Mouse (Mus musculus) hindbrain, embryonic 10.5 days (tissue): ENCODE results near the gene Cfap299. TPM values are rescaled to one million over a fixed set of nuclear protein-coding genes. Genes with fewer than 3 reads are reported as not detected.
A peak's percentile ranks its signal among the peaks of the same experiment; 100 is the strongest.

Source experiments
- DNase-seq: peaks from one replicate; pipeline ENCODE4 v3.0.0-alpha.2; 2017; ENCODE audit warnings: low spot score
- H3K27ac ChIP-seq: fragments of 300-500 bp; sonication (generic); 2 replicates; pipeline ENCODE4 v1.5.1; 2016; ENCODE audit warnings: mild to moderate bottlenecking, moderate library complexity
- H3K27me3 ChIP-seq: fragments of 300-500 bp; sonication (generic); 2 replicates; pipeline ENCODE4 v1.6.1; 2016; ENCODE audit warnings: mild to moderate bottlenecking; ENCODE audit not compliant: poor library complexity, insufficient read depth, severe bottlenecking
- H3K36me3 ChIP-seq: fragments of 300-500 bp; sonication (generic); 2 replicates; pipeline ENCODE4 v1.6.1; 2016; ENCODE audit warnings: mild to moderate bottlenecking, moderate library complexity
- H3K4me1 ChIP-seq: fragments of 300-500 bp; sonication (generic); replicated peaks from 2 replicates; pipeline ENCODE4 v1.6.1; 2016; ENCODE audit warnings: mild to moderate bottlenecking
- H3K4me3 ChIP-seq: fragments of 300-500 bp; sonication (generic); 2 replicates; pipeline ENCODE4 v1.5.1; 2016; ENCODE audit warnings: mild to moderate bottlenecking, moderate library complexity
- H3K9me3 ChIP-seq: fragments of 300-500 bp; sonication (generic); 2 replicates; pipeline ENCODE4 v1.6.1; 2016; ENCODE audit warnings: mild to moderate bottlenecking, moderate library complexity
- WGBS: fragments of 180-500 bp; shearing (Covaris S2); methylation state at CpG from one replicate; pipeline ENCODE4 v1.1.7; 2016; 5-methylcytosine and 5-hydroxymethylcytosine counted together
- polyA plus RNA-seq: library from polyadenylated mRNA; unstranded; fragments of >200 nt; fragmentation: Nextera tagmentation; extraction: Ambion mirVana; gene quantifications from 2 replicates; pipeline ENCODE4 v1.2.1, GENCODE M21; 2016

Cfap299 gene
- polyA plus RNA-seq, 1 experiment from 2014 or later: 2.2 TPM

GRCm38 (mm10) chr5:98410060-98410459 lies 81.0 kb downstream of the Cfap299 start:
- H3K27ac ChIP-seq: no peak overlapping the region
- peak; percentile 20 for DNase-seq
- no peaks in the 10 kb centered on the region for H3K4me1 ChIP-seq
- H3K9me3 ChIP-seq: no peaks in the 10 kb centered on the region
- 65% methylated on average over 2 of the region's 2 CpGs for WGBS
- no peaks in the 10 kb centered on the region for H3K36me3 ChIP-seq
- H3K27me3 ChIP-seq: no peaks in the 10 kb centered on the region
- no peak overlapping the region for H3K4me3 ChIP-seq

- H3K27ac ChIP-seq: no peak overlapping the region
- WGBS: 87% methylated on average over 9 of the region's 9 CpGs
- no peaks in the 10 kb centered on the region for H3K4me1 ChIP-seq
- DNase-seq: no peak
- H3K36me3 ChIP-seq: no peaks in the 10 kb centered on the region
- no peak overlapping the region for H3K4me3 ChIP-seq
- no peaks in the 10 kb centered on the region for H3K9me3 ChIP-seq
- H3K27me3 ChIP-seq: no peaks in the 10 kb centered on the region
These were observed 87.5 kb downstream of the Cfap299 start for GRCm38 (mm10) chr5:98416385-98417145.

- Histone ChIP-seq H3K27me3 (no peaks in the 10 kb centered on the region), H3K9me3 (no peaks in the 10 kb centered on the region), H3K27ac (no peak overlapping the region), H3K4me1 (no peaks in the 10 kb centered on the region), H3K36me3 (no peaks in the 10 kb centered on the region), H3K4me3 (no peak overlapping the region)
- WGBS: 100% methylated on average over 1 of the region's 1 CpGs
- no peak for DNase-seq
These were observed 95.9 kb downstream of the Cfap299 start for GRCm38 (mm10) chr5:98424965-98425364.

- H3K9me3 ChIP-seq: no peaks in the 10 kb centered on the region
- DNase-seq: no peak
- 82% methylated on average over 5 of the region's 5 CpGs for WGBS
- H3K4me1 ChIP-seq: no peaks in the 10 kb centered on the region
- no peaks in the 10 kb centered on the region for H3K36me3 ChIP-seq
- no peak overlapping the region for H3K4me3 ChIP-seq
- no peaks in the 10 kb centered on the region for H3K27me3 ChIP-seq
- H3K27ac ChIP-seq: no peak overlapping the region
These were observed 97.0 kb downstream of the Cfap299 start for GRCm38 (mm10) chr5:98426112-98426511.

GRCm38 (mm10) chr5:98430060-98430459 lies 101.0 kb downstream of the Cfap299 start:
- DNase-seq: no peak
- no peaks in the 10 kb centered on the region for H3K27me3 ChIP-seq
- WGBS: 74% methylated on average over 7 of the region's 7 CpGs
- no peaks in the 10 kb centered on the region for H3K9me3 ChIP-seq
- no peak overlapping the region for H3K4me3 ChIP-seq
- no peaks in the 10 kb centered on the region for H3K36me3 ChIP-seq
- H3K27ac ChIP-seq: no peak overlapping the region
- no peaks in the 10 kb centered on the region for H3K4me1 ChIP-seq

GRCm38 (mm10) chr5:98438686-98439085 lies 109.6 kb downstream of the Cfap299 start:
- no peak for DNase-seq
- no peaks in the 10 kb centered on the region for H3K36me3 ChIP-seq
- H3K4me1 ChIP-seq: no peaks in the 10 kb centered on the region
- no peak overlapping the region for H3K27ac ChIP-seq
- H3K27me3 ChIP-seq: no peaks in the 10 kb centered on the region
- no peaks in the 10 kb centered on the region for H3K9me3 ChIP-seq
- WGBS: 72% methylated on average over 3 of the region's 3 CpGs
- H3K4me3 ChIP-seq: no peak overlapping the region

- Histone ChIP-seq H3K4me3 (no peak overlapping the region), H3K27me3 (no peaks in the 10 kb centered on the region), H3K27ac (no peak overlapping the region), H3K36me3 (no peaks in the 10 kb centered on the region), H3K4me1 (no peaks in the 10 kb centered on the region; the same call in 1 of the 2 replicates), H3K9me3 (no peaks in the 10 kb centered on the region)
- DNase-seq: no peak
- 94% methylated on average over 12 of the region's 12 CpGs for WGBS
These were observed 117.8 kb downstream of the Cfap299 start for GRCm38 (mm10) chr5:98446771-98447462.

GRCm38 (mm10) chr5:98449873-98450272 lies 120.8 kb downstream of the Cfap299 start:
- no peaks in the 10 kb centered on the region for H3K27me3 ChIP-seq
- no peaks in the 10 kb centered on the region for H3K9me3 ChIP-seq
- H3K27ac ChIP-seq: no peak overlapping the region
- no peak for DNase-seq
- no peak overlapping the region for H3K4me3 ChIP-seq
- 84% methylated on average over 2 of the region's 2 CpGs for WGBS
- no peaks in the 10 kb centered on the region; the same call in 1 of the 2 replicates for H3K4me1 ChIP-seq
- H3K36me3 ChIP-seq: no peaks in the 10 kb centered on the region

- H3K27ac ChIP-seq: no peak overlapping the region
- no peaks in the 10 kb centered on the region for H3K36me3 ChIP-seq
- no peak overlapping the region for H3K4me3 ChIP-seq
- no peak for DNase-seq
- H3K9me3 ChIP-seq: no peaks in the 10 kb centered on the region
- H3K4me1 ChIP-seq: no peaks in the 10 kb centered on the region
- H3K27me3 ChIP-seq: no peaks in the 10 kb centered on the region
- WGBS: 68% methylated on average over 4 of the region's 4 CpGs
These were observed 137.9 kb downstream of the Cfap299 start for GRCm38 (mm10) chr5:98466882-98467535.

- Histone ChIP-seq H3K27me3 (no peaks in the 10 kb centered on the region), H3K9me3 (no peaks in the 10 kb centered on the region)
These were observed 140.9 kb downstream of the Cfap299 start for GRCm38 (mm10) chr5:98470052-98470451.

GRCm38 (mm10) chr5:98476539-98476938 lies 147.4 kb downstream of the Cfap299 start:
- Histone ChIP-seq H3K27me3 (no peaks in the 10 kb centered on the region), H3K36me3 (no peaks in the 10 kb centered on the region), H3K27ac (no peak overlapping the region), H3K4me3 (no peak overlapping the region), H3K4me1 (no peaks in the 10 kb centered on the region), H3K9me3 (no peaks in the 10 kb centered on the region)
- no peak for DNase-seq
- 90% methylated on average over 3 of the region's 3 CpGs for WGBS

More at GRCm38 (mm10) chr5:98470052-98470451, 140.9 kb downstream of the Cfap299 start:
- H3K36me3 ChIP-seq: no peaks in the 10 kb centered on the region
- DNase-seq: no peak
- no peak overlapping the region for H3K27ac ChIP-seq
- WGBS: 87% methylated on average over 4 of the region's 4 CpGs
- H3K4me1 ChIP-seq: no peaks in the 10 kb centered on the region
- H3K4me3 ChIP-seq: no peak overlapping the region

GRCm38 (mm10) chr5:98477261-98477660 lies 148.2 kb downstream of the Cfap299 start:
- Histone ChIP-seq H3K9me3 (no peaks in the 10 kb centered on the region), H3K27ac (no peak overlapping the region), H3K4me1 (no peaks in the 10 kb centered on the region), H3K4me3 (no peak overlapping the region), H3K27me3 (no peaks in the 10 kb centered on the region), H3K36me3 (no peaks in the 10 kb centered on the region)
- WGBS: 87% methylated on average over 8 of the region's 8 CpGs
- no peak for DNase-seq

GRCm38 (mm10) chr5:98483507-98483906 lies 154.4 kb downstream of the Cfap299 start:
- Histone ChIP-seq H3K27ac (no peak overlapping the region), H3K27me3 (no peaks in the 10 kb centered on the region), H3K4me3 (no peak overlapping the region), H3K36me3 (no peaks in the 10 kb centered on the region), H3K4me1 (no peaks in the 10 kb centered on the region), H3K9me3 (no peaks in the 10 kb centered on the region)
- no peak for DNase-seq
- 81% methylated on average over 5 of the region's 5 CpGs for WGBS
